Mouse (Mus musculus) adrenal gland, adult 18-20 months (tissue): ENCODE results near the gene Prr9. TPM values are rescaled to one million over a fixed set of nuclear protein-coding genes. Genes with fewer than 3 reads are reported as not detected.

ENCODE experiments used
- DNase-seq, 2 experiments: peaks; one replicate each; pipeline ENCODE4 v3.0.0; 2021 to 2022; ENCODE audit warnings: low spot score in 2 of 2
- long read RNA-seq, 2 experiments: library from polyadenylated mRNA; stranded (forward); transcript quantifications; one replicate each; pipeline ENCODE4 v2.0.0; 2021
- total RNA-seq, 2 experiments: library from RNA; stranded (reverse); gene quantifications; 1 replicate in 1 of 2; 2 replicates in 1 of 2; pipeline ENCODE4 v1.2.3; 2021

The Prr9 gene
- total RNA-seq = not detected
- long read RNA-seq, experiment 1 = 0 reads
- long read RNA-seq, experiment 2 = 0 reads

GRCm38 (mm10) chr3:92123847-92124246 lies at the start of gene Prr9:
Gene Prr9, minus strand, starts transcription at chr3:92123947.
- DNase-seq = no peak

DNA sequence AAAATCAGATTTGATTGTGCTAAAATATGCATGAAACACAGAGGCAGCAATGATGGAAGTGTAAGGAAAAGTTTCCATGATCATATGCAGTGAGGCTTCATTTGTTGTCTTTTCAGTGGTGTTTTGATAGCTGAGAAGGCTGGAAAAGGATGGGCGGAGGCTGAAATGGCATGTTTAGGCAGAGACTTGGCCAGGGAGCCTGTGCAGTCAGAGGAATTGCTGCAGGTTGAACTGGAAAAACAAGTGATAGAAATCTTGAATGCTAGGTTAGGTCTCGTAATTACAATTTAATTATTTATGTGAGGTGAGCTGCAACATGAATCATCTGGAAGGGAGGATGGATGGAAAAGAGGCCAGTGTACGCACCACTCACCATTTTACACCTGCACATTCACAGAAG lies 46.1 kb upstream of the Prr9 start:
- no peak for DNase-seq

DNA sequence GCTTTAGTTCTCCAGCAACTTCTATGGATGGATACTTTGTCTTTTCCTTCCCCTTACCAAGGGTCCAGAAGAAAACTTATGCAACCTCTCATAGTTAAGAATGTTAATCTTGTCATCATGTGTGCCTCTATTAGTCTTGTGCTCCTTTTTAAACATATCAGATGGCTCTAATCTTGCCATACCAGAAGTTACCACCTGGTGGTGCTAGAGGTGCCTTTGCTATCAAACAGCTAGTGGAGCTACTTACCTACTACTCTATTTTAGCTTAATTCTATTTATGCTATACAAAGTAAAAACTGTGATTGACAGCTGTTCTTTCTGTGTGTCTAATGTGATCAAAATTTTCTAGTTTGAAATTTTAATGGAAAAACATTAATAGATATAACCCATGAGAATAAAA lies 29.6 kb upstream of the Prr9 start:
- DNase-seq = peak; percentile 43 to 49

DNA sequence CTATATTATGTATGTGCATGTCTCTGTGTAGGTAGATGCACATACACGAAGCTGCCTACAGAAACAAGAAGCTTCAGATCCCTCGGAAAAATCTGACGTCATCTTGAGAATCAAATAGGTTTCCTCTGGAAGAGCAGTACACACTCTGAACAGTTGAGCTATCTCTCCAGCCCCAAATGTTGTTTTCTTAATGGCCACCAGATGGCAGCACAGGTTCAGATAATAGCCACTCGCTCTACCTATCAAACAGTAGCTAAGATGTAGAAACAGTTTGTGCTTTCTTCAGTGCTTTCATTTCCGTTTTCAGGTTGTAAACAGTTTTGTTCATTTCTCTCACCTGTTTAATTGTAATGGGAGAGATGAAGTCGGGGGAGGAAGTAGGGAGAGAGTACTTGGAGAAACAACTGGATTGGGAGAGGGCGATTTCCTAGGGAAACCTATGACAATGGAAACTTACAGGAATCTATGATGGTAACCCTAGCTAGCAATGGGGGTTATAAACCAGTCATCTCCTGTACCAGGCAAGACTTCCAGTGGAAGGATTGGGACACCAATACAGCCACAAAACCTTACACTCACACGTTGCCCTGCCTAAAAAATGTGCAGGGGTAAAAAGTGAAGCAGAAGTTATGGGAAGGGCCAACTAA lies 27.0 kb upstream of the Prr9 start:
- peak; percentile 26 to 46 for DNase-seq

DNA sequence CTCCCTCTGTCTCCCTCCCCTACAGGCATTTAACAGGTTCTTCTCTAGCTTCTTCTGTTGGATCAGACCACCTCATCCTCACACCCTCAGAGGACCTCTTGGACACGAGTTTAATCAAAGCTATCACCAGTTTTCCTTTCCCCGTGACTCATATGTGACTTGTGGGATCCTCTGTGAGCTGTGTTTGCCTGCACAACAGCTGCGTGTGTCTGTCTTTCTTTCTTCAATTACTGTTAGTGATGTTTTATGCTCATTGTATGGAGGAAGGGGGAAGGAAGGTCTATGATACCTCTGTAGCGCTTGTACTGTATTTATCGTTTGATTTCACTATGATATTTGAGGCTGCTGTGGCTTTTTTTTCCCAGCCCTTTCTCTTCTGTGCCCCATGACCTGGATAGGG lies 24.2 kb upstream of the Prr9 start:
- DNase-seq = no peak

- no peak for DNase-seq
Measured at GRCm38 (mm10) chr3:92147420-92147819, 23.7 kb upstream of the Prr9 start.

DNA sequence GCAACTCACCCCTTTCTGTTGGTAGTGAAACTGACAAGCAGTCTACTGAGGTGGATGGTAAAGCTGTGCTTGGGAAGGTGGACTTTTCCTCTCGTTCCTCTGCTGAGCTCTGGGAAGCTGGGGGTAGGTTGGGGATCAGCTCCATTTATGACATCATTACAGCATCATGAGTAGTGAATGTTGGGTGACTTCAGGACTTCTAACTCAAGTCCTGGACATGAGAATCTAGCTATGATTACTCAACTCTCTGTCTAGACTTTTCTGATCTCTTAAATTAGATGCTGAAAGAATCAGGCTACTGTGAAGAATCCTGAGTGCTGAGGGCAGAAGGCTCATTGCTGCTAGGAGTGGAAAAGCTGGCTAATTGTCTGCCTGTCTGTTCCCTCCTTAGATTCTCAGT lies 18.9 kb upstream of the Prr9 start, which contains the start of gene Lelp1:
Gene Lelp1, minus strand, starts transcription at position 101 of the 400 bp plus-strand sequence.
- no peak for DNase-seq

DNA sequence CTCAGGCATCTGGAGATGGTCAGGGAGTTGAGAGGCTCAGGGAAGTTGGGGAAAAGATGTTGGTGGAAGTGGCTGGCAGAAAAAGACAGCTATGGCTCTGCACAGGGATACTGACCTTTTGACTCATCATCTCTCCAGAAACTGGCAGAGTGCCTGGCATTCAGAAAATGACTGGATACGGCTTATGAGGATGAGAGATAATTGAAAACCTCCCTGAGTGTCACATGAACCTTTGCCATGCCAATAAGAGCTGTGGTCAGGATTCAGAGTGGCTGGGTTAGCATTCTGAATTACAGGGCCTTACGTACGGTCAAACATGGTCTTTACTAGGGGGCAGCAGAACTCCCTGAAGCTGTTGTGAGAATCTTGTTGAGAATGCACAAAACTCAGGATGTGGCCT lies 2.8 kb downstream of the Prr9 start:
- peak in 1 of 2 experiments; percentile 30 for DNase-seq

DNA sequence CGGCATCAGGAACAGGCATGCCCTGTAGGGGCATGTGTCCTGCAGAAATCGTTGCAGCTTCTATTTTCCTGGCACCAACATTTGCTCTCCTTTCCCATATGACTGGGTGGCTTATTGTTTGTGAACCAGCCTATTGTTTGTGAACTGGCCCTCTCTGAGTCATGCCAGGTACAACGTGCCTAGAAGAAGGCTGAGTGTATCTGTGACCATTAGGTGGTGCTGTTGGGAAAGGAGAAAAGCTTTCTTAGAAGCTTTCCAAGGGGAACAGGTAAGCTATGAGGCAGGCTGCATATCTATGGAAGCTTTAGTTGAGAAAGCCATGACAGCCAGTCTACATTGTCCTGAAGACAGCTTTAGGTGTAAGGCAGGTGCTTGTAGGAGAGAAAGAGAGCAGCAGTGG lies 5.8 kb downstream of the Prr9 start:
- DNase-seq = no peak

DNA sequence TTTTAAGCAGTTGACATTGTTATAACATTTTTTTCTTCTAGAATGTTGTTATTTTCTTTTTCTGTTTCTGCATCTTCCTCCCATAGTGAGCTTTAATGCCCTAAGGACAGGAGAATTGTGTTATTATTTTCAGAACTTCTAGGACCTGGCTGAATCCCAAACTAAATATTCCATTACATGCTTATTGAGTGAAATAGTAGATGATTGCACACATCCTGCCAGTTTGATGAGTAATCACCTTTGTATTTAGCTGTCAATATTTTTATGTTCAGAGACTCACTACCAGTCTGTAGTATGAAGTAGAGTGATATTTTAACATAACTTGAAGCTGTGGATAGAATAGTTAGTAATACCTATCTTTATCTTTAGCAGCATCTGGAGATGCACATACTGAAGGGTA lies 12.2 kb downstream of the Prr9 start:
- DNase-seq = no peak

DNA sequence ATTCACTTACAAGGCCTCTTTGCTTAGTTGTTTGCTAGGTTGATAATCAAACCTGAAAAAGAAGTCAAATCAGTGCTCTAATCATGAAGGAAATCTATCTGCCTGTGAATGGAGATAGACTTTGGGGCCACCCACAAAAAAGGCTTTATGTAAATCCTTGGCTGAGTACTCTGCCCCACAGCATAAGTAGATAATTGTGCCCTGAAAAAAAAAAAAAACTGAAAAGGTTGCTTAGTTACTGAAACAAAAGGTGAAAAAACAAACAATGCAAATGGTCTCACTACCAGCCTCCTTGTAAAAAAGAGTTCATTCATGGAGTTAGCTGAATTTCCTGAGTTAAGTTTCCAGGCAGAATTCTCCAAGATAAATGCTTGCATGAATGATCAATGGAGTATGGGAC lies 13.0 kb downstream of the Prr9 start:
- no peak for DNase-seq

DNA sequence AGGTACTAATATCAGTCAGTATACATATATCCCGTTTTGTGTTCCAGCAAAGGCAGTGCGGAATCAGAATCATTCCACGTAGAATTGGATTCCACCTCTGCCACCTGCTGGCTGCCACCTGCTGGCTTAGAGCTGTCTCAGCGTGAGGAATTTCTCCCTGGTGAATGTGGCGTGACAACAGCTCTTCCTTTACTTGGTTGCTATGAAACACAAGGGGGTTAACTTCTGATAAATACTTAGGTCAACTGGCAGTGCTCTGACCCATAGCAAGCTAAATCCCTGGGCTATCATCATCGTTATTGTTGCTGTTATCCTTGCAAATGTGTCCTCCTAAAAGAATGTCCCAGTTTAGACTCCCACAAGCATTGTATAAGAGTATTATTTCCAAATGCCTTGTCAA lies 17.2 kb downstream of the Prr9 start:
- DNase-seq = peak; percentile 19 to 30

DNA sequence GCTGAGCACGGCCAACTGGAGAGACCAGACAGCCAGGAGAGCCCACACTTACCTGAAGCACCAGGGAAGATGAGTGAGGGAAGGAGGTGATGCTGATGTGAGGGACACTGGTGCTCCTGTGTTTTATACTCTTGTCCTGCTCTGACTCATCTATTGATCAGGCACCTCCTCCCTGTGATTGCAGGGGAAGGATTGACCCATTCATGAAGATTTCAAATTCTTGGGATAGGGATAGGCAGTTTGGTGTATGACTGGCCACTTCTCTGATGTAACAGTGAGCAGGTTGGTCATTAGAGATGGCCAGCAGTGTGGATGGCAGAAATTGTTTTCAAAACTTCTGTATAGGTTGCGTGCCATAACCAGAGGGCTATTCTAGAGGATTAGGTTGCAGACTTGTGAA lies 40.7 kb downstream of the Prr9 start, which contains the start of gene Lor:
Gene Lor, minus strand, starts transcription at position 101 of the 400 bp plus-strand sequence.
- DNase-seq = no peak

DNA sequence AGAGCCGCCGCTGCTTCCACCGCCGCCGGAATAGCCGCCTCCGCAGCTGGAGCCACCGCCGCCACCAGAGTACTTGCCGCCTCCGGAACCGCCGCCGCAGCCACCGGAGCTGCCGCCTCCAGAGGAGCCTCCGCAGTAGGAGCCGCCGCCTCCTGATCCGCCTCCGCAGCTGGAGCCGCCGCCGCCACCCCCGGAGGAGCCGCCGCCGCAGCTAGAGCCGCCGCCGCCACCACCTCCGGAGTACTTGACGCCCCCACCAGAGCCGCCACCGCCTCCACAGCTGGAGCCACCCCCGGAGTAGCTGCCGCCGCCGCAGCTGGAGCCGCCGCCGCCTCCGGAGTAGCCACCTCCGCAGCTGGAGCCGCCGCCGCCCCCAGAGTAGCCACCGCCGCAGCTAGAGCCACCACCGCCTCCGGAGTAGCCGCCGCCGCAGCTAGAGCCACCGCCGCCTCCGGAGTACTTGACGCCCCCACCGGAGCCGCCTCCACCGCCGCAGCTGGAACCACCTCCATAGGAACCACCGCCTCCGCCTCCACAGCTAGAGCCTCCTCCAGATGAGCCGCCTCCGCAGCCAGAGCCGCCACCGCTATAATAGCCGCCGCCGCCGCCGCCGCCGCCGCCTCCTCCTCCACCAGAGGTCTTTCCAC lies 42.3 kb downstream of the Prr9 start:
- peak; percentile 40 to 63 for DNase-seq

GRCm38 (mm10) chr3:92080462-92081284 lies 43.1 kb downstream of the Prr9 start:
- DNase-seq = peak; percentile 70 to 78

Other genes starting within 250 kb of the Prr9 start
- gene Pglyrp3, start 109.4 kb downstream of the Prr9 start, total RNA-seq = not detected
- gene Lor, start 40.8 kb downstream of the Prr9 start, total RNA-seq = under 1 TPM in 1 of 2 experiments, not detected in 1; 0.16 TPM
- not detected for gene Lelp1, start 18.8 kb upstream of the Prr9 start, total RNA-seq
- not detected for gene Sprr2a1, start 91.9 kb upstream of the Prr9 start, total RNA-seq
- not detected for gene Sprr2a2, start 92.0 kb upstream of the Prr9 start, total RNA-seq
- gene Sprr2a3, start 161.5 kb upstream of the Prr9 start, total RNA-seq = not detected
- gene Sprr2b, start 192.7 kb upstream of the Prr9 start, total RNA-seq = not detected
- gene Sprr2d, start 215.2 kb upstream of the Prr9 start, total RNA-seq = not detected
- gene Sprr2e, start 228.2 kb upstream of the Prr9 start, total RNA-seq = not detected
- not detected for gene Sprr2f, start 241.2 kb upstream of the Prr9 start, total RNA-seq